Mouse (Mus musculus) gastrocnemius, postnatal 25 days (tissue): ENCODE measurements around the gene Zfp583. TPM values are rescaled to one million over a fixed set of nuclear protein-coding genes. Genes with fewer than 3 reads are reported as not detected.

Source experiments
- DNase-seq: peaks from one replicate; pipeline ENCODE4 v3.0.0; 2022
- total RNA-seq, 2 experiments: library from RNA; stranded (reverse); gene quantifications; 1 replicate in 1 of 2; 2 replicates in 1 of 2; pipeline ENCODE4 v1.2.3; 2021

Zfp583 gene
- total RNA-seq, 2 experiments from 2014 or later = 0.41 to 1.0 TPM

- peak; percentile 99 for DNase-seq
Measured at GRCm38 (mm10) chr7:6285842-6286705, 45.0 kb downstream of the Zfp583 start, which contains the start of gene Zfp667. TSS of gene Zfp667 (plus strand) at chr7:6286579.

GRCm38 (mm10) chr7:6285366-6285765 is 45.7 kb downstream of the Zfp583 start:
- DNase-seq = no peak

GRCm38 (mm10) chr7:6284442-6285012 is 46.6 kb downstream of the Zfp583 start:
- no peak for DNase-seq

DNA sequence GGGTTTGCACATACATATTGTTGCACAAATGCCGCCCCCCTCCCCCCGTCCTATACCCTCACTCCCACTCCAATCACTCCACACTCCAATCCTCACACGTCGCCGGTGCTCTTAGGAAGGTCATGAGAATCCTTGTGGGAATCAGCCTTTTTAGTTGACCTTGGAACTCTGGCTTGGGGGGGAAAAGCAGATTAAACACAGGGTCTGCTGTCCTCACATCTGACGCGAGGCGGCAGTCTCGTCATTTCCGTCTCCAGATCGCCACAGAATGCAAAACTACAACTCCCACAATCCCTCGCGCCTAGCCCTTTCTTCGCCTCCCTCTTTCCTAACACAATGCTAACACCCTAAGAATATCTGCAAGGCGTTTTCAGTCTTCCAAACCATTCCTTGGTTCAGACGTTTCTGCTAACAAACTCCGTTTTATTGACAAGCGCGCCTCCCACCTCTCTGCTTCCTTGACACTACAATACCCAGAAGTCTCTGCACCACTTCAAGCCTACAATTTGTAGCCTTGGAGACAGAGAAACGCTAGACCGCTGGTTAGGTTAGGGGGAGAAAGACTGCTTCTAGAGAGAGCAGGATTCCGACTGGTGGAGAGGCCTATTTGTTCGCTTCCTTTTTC is 47.5 kb downstream of the Zfp583 start:
- DNase-seq = peak; percentile 69

- peak; percentile 29 for DNase-seq
Measured at GRCm38 (mm10) chr7:6282749-6283148, 48.3 kb downstream of the Zfp583 start.

GRCm38 (mm10) chr7:6277906-6278305 is 53.2 kb downstream of the Zfp583 start:
- DNase-seq = no peak

DNA sequence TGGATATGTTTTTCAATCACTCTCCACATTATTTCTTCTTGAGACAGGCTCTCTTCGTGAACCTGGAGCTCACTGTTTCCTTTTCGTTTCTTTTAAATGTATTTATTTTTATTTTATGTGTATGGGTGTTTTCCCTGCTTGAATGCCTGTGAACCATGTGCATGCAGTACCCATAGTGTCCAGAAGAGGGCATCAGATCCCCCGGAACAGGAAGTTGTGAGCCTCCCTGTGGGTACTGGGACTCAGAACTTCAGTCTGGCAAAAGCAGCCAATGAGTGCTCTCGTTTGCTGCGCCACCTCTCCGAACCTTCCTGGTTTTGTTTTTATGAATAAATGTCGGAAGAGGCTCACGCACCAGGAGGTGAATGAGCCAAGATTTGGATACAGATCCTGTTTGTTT is 65.4 kb downstream of the Zfp583 start:
- no peak for DNase-seq

Other genes with a start within 250 kb of the Zfp583 start
- gene Zfp787, start 175.3 kb downstream of the Zfp583 start, total RNA-seq = 10 to 100 TPM; 27.3 to 30.7 TPM
- 1 to 10 TPM; 4.0 to 7.6 TPM for gene Zfp444, start 159.1 kb downstream of the Zfp583 start, total RNA-seq
- gene Galp, start 134.2 kb downstream of the Zfp583 start, total RNA-seq = not detected
- not detected for gene Zscan5b, start 109.0 kb downstream of the Zfp583 start, total RNA-seq
- not detected for gene Epp13, start 78.6 kb downstream of the Zfp583 start, total RNA-seq
- 1 to 10 TPM; 2.7 to 3.8 TPM for gene Zfp667, start 44.7 kb downstream of the Zfp583 start, total RNA-seq
- gene Gm3854, start 12.5 kb upstream of the Zfp583 start, total RNA-seq = under 1 TPM; 0.16 to 0.23 TPM
- gene Zfp78, start 32.0 kb upstream of the Zfp583 start, total RNA-seq = 1 to 10 TPM; 1.4 to 2.0 TPM
- gene Zfp28, start 52.0 kb upstream of the Zfp583 start, total RNA-seq = 1 to 10 TPM; 1.1 to 1.9 TPM
- under 1 TPM; 0.31 to 0.46 TPM for gene Smim17, start 67.4 kb upstream of the Zfp583 start, total RNA-seq
- not detected for gene Gm20715, start 79.0 kb upstream of the Zfp583 start, total RNA-seq
- not detected for gene Olfr1344, start 107.4 kb upstream of the Zfp583 start, total RNA-seq
- gene Olfr1336, start 124.9 kb upstream of the Zfp583 start, total RNA-seq = not detected
- not detected for gene Olfr1346, start 135.8 kb upstream of the Zfp583 start, total RNA-seq
- not detected for gene Olfr5, start 155.7 kb upstream of the Zfp583 start, total RNA-seq
- gene Olfr1347, start 168.5 kb upstream of the Zfp583 start, total RNA-seq = not detected
- gene Olfr1348, start 177.5 kb upstream of the Zfp583 start, total RNA-seq = not detected
- not detected for gene Olfr1349, start 191.7 kb upstream of the Zfp583 start, total RNA-seq
- not detected for gene Olfr1350, start 233.6 kb upstream of the Zfp583 start, total RNA-seq